Mouse (Mus musculus) intestine, embryonic 16.5 days (tissue): ENCODE measurements at regions not wholly inside any gene's neighbourhood (a gene's known extent, or its start where the extent isn't known, plus 50 kb on each side); places are given as distances from the start of the nearest gene placed in this dataset.

Source experiments
- ATAC-seq: fragments of 200-750 bp; cut with Nextera tagmentation; 2 replicates; pipeline ENCODE4 v1.8.0; 2017; ENCODE audit warnings: moderate TSS enrichment, moderate library complexity
- H3K27ac ChIP-seq: fragments of 300-500 bp; sonication (generic); 2 replicates; pipeline ENCODE4 v1.5.1; 2014; ENCODE audit warnings: mild to moderate bottlenecking, low read length
- H3K27me3 ChIP-seq: fragments of 300-500 bp; sonication (generic); replicated peaks from 2 replicates; pipeline ENCODE4 v1.6.1; 2014; ENCODE audit warnings: low read length, control low read depth, mixed read lengths; ENCODE audit not compliant: control insufficient read depth, insufficient read depth
- H3K36me3 ChIP-seq: fragments of 300-500 bp; sonication (generic); 2 replicates; pipeline ENCODE4 v1.6.1; 2014; ENCODE audit warnings: low read length, control low read depth; ENCODE audit not compliant: control insufficient read depth, insufficient read depth
- H3K4me1 ChIP-seq: fragments of 300-500 bp; sonication (generic); 2 replicates; pipeline ENCODE4 v1.6.1; 2014; ENCODE audit warnings: low read length, control low read depth, mixed read lengths; ENCODE audit not compliant: control insufficient read depth, insufficient read depth
- H3K4me2 ChIP-seq: fragments of 300-500 bp; sonication (generic); 2 replicates; pipeline ENCODE4 v1.6.1; 2014; ENCODE audit warnings: low read depth, low read length, control low read depth
- H3K4me3 ChIP-seq: fragments of 300-500 bp; sonication (generic); 2 replicates; pipeline ENCODE4 v1.5.1; 2014; ENCODE audit warnings: mild to moderate bottlenecking, low read length
- H3K9ac ChIP-seq: fragments of 300-500 bp; sonication (generic); 2 replicates; pipeline ENCODE4 v1.6.1; 2014; ENCODE audit warnings: low read depth, low read length
- H3K9me3 ChIP-seq: fragments of 300-500 bp; sonication (generic); 2 replicates; pipeline ENCODE4 v1.6.1; 2016; ENCODE audit warnings: low read length, control low read depth; ENCODE audit not compliant: control insufficient read depth
- WGBS: fragments of 180-500 bp; shearing (Covaris S2); extraction: QIAGEN DNeasy Blood & Tissue Kit; methylation state at CpG from one replicate; pipeline ENCODE4 v1.1.7; 2014; 5-methylcytosine and 5-hydroxymethylcytosine counted together

GRCm38 (mm10) chr10:92625781-92626180 is 96.4 kb downstream of the Nedd1 start:
- H3K4me1 ChIP-seq, result no peaks in the 10 kb centered on the region
- no peaks in the 10 kb centered on the region for H3K27me3 ChIP-seq
- ATAC-seq, result no peak
- H3K4me2 ChIP-seq, result no peak overlapping the region
- H3K4me3 ChIP-seq, result no peak overlapping the region
- 71% methylated on average over 7 of the region's 7 CpGs for WGBS
- H3K9ac ChIP-seq, result no peak overlapping the region
- H3K27ac ChIP-seq, result no peak overlapping the region
- H3K9me3 ChIP-seq, result no peaks in the 10 kb centered on the region
- no peaks in the 10 kb centered on the region for H3K36me3 ChIP-seq

GRCm38 (mm10) chr10:92615684-92616379 is 106.4 kb downstream of the Nedd1 start:
- no peaks in the 10 kb centered on the region for H3K27me3 ChIP-seq
- no peak overlapping the region for H3K27ac ChIP-seq
- H3K36me3 ChIP-seq, result no peaks in the 10 kb centered on the region
- H3K4me2 ChIP-seq, result no peak overlapping the region
- 84% methylated on average over 5 of the region's 5 CpGs for WGBS
- no peaks in the 10 kb centered on the region for H3K9me3 ChIP-seq
- no peak overlapping the region for H3K4me3 ChIP-seq
- no peak overlapping the region for H3K9ac ChIP-seq
- no peak for ATAC-seq
- H3K4me1 ChIP-seq, result no peaks in the 10 kb centered on the region

- no peaks in the 10 kb centered on the region for H3K36me3 ChIP-seq
- WGBS, result 74% methylated on average over 6 of the region's 6 CpGs
- no peaks in the 10 kb centered on the region for H3K27me3 ChIP-seq
- H3K4me2 ChIP-seq, result no peak overlapping the region
- H3K9me3 ChIP-seq, result no peaks in the 10 kb centered on the region
- H3K4me1 ChIP-seq, result no peaks in the 10 kb centered on the region
- no peak for ATAC-seq
- no peak overlapping the region for H3K4me3 ChIP-seq
- no peak overlapping the region for H3K27ac ChIP-seq
- H3K9ac ChIP-seq, result no peak overlapping the region
These were observed 107.9 kb downstream of the Nedd1 start for GRCm38 (mm10) chr10:92614341-92614740.

GRCm38 (mm10) chr10:92611060-92611459 is 111.2 kb downstream of the Nedd1 start:
- Histone ChIP-seq H3K9me3 (no peaks in the 10 kb centered on the region), H3K27ac (no peak overlapping the region), H3K4me2 (no peak overlapping the region), H3K4me1 (no peaks in the 10 kb centered on the region), H3K4me3 (no peak overlapping the region), H3K27me3 (no peaks in the 10 kb centered on the region), H3K9ac (no peak overlapping the region), H3K36me3 (no peaks in the 10 kb centered on the region)
- ATAC-seq, result no peak
- 80% methylated on average over 3 of the region's 3 CpGs for WGBS

GRCm38 (mm10) chr10:92606761-92607160 is 115.5 kb downstream of the Nedd1 start:
- no peaks in the 10 kb centered on the region for H3K27me3 ChIP-seq
- no peak for ATAC-seq
- no peak overlapping the region for H3K4me2 ChIP-seq
- H3K4me3 ChIP-seq, result no peak overlapping the region
- 54% methylated on average over 4 of the region's 4 CpGs for WGBS
- H3K9me3 ChIP-seq, result no peaks in the 10 kb centered on the region
- H3K27ac ChIP-seq, result no peak overlapping the region
- no peaks in the 10 kb centered on the region for H3K36me3 ChIP-seq
- H3K9ac ChIP-seq, result no peak overlapping the region
- no peaks in the 10 kb centered on the region for H3K4me1 ChIP-seq

- Histone ChIP-seq H3K4me1 (no peaks in the 10 kb centered on the region), H3K4me3 (no peak overlapping the region), H3K4me2 (no peak overlapping the region), H3K9ac (no peak overlapping the region), H3K27ac (no peak overlapping the region), H3K9me3 (no peaks in the 10 kb centered on the region), H3K36me3 (no peaks in the 10 kb centered on the region), H3K27me3 (no peaks in the 10 kb centered on the region)
- 75% methylated on average over 3 of the region's 3 CpGs for WGBS
- no peak for ATAC-seq
These were observed 116.6 kb downstream of the Nedd1 start for GRCm38 (mm10) chr10:92605646-92606045.

- Histone ChIP-seq H3K9me3 (no peaks in the 10 kb centered on the region), H3K36me3 (no peaks in the 10 kb centered on the region), H3K4me1 (no peaks in the 10 kb centered on the region), H3K4me3 (no peak overlapping the region), H3K4me2 (no peak overlapping the region), H3K9ac (no peak overlapping the region), H3K27me3 (no peaks in the 10 kb centered on the region), H3K27ac (no peak overlapping the region)
- no peak for ATAC-seq
- 69% methylated on average over 4 of the region's 4 CpGs for WGBS
These were observed 122.1 kb downstream of the Nedd1 start for GRCm38 (mm10) chr10:92600116-92600515.

- ATAC-seq, result no peak
- H3K9me3 ChIP-seq, result no peaks in the 10 kb centered on the region
- no peak overlapping the region for H3K27ac ChIP-seq
- H3K36me3 ChIP-seq, result no peaks in the 10 kb centered on the region
- no peak overlapping the region for H3K4me2 ChIP-seq
- no peaks in the 10 kb centered on the region for H3K4me1 ChIP-seq
- no peak overlapping the region for H3K9ac ChIP-seq
- H3K27me3 ChIP-seq, result no peaks in the 10 kb centered on the region
- H3K4me3 ChIP-seq, result no peak overlapping the region
- 26% methylated on average over 6 of the region's 6 CpGs for WGBS
These were observed 126.5 kb downstream of the Nedd1 start for GRCm38 (mm10) chr10:92595496-92596355.

GRCm38 (mm10) chr10:92593947-92594460 is 128.2 kb downstream of the Nedd1 start:
- Histone ChIP-seq H3K9ac (no peak overlapping the region), H3K4me1 (no peaks in the 10 kb centered on the region), H3K9me3 (no peaks in the 10 kb centered on the region), H3K4me3 (no peak overlapping the region), H3K36me3 (no peaks in the 10 kb centered on the region), H3K27me3 (no peaks in the 10 kb centered on the region), H3K27ac (no peak overlapping the region), H3K4me2 (no peak overlapping the region)
- no peak for ATAC-seq
- WGBS, result 53% methylated on average over 7 of the region's 7 CpGs
